Mouse (Mus musculus) layer of hippocampus, postnatal 36 days (tissue): ENCODE measurements at regions not wholly inside any gene's neighbourhood (a gene's known extent, or its start where the extent isn't known, plus 50 kb on each side); places are given as distances from the start of the nearest gene placed in this dataset.
A peak's percentile ranks its signal among the peaks of the same experiment; 100 is the strongest.
"Not testable (repeated sequence)": the region's sequence is repeated elsewhere in the genome, so short reads cannot be mapped to it uniquely, and the experiment has no call there.

Experiments
- DNase-seq, 2 experiments: peaks; one replicate each; pipeline ENCODE4 v3.0.0; 2022

DNA sequence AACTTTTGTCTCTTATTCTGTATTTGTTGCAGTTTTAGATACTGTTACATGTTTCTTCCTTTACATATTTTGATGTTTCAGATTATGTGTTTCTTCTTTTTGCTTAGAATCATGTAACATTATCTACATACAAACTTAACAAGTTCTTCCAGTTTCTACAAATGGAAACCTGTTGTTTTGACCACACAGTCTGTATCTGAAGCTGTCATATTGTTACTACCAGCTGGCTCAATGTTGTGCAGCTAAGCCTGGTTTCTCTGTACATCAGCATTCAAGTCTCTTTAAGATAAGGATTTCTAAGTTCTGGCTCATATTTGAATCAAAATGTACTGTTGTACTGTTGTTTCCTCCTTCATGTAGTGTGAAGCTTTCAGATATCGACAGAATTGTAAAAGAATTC is 65.4 kb upstream of the Vps41 start:
- DNase-seq, result no peak

DNA sequence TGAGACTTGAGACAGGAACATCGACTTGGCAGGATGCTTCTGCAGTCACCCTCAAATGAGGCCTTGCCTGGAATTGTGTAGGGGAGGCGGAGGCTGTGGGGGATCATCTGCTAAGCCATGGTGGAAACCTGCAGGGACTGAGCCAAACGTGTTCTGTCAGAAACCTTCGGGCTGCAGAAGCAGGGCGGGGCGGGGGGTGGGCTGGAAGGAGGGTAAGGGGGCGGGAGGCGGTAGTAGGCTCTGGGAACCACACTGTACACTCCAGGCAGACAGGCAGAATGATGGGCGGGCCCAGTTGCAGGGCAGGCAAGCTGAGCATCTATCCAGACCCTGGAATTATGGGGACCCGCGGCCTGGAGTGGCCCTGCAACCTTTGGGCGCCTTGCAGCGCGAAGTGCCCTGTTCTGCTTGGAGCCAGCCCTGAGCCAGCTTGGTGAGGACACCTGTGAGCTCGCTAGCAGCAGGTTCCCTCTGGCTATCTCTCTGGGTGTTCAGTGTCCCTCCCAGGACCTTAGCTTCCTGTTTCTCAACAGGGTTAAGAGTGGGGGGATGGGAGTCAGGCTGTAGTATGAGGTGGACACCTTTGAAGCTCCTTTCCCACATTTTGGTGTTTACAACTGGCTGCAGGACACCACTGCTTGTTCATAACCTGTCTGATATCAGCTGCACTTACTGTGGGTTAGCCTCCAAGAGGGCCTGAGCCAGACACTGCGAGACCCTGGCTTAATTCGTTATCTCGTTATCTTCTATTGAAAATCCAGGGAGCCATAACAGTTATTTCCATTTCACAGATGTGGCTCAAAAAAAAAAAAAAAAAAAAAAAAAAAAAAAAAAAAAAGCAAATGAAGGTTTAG is 102.1 kb upstream of the Vps41 start:
- no peak for DNase-seq

DNA sequence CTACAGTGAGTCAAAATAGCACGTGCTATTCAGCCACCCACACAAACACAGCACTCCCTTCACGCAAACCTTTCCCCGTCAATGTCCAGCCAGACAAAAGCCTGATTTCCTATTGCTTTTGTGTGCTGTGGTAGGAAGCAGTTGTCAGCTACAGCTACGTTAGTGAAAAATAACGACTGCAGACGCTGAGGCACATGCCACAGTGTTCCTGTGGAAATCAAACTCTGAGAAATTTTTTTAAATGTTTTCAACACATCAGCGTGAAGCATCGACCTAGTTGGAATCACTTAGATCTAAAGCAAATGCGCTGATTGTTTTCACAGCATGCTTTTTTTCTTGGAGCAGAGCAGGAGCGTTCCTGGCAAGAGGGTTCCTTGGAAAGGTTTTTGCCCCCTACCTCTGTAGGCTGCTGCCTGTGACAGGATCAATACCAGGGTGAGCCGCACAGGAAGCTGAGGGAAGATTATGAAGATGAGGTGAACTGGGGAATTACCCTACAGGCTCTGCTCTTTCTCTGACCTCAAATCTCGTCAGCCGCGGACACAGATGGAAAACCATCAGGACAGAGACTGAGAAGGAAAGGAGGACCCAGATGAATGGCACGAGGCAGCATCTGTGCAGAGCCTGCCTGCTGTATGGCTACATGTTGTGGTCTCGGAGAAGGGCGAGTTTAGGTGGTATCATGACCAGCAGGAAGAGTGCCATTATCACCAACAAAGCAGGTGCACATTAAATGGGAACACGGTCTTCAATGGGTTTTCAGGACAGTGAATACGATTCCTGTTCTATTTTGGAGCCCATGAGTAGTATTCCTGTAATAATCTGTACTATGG is 136.2 kb upstream of the Vps41 start:
- peak in 1 of 2 experiments; percentile 7 for DNase-seq

DNA sequence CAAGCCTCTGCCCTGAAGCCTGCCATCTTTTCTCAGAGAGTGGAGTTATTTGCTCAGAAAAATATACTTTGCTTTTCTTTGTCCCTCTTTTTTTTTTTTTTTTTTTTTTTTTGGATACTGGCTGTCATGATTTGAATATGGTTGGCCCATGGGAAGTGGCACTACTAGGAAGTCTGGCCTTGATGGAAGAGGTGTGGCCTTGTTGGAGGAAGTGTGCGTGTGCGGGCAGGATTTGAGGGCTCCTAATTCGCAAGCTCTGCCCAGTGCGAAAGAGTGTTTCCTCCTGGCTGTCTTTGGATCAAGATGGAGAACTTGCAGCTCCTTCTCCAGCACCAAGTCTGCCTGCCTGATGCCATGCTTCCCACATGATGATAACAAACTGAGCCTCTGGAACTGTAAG is 141.1 kb upstream of the Vps41 start:
- DNase-seq, result no peak

DNA sequence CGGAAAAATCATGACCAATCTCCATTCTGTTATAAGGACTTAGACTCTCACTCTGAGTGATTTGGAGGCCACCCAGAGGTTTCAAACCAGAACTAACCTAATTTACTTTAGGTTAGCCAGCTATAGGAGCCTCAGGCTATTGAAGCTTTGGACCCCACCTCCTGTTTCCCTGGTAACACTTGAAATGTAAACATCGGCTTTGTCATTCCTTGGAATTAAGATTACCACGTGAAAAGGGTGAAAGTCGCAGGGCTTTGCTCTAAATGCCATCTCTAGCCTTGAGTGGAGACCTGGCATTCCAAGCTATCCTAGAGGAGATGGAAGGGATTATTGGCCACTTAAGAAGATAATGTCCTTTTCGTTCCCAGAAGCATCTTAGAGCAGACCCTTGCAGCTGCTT is 141.5 kb upstream of the Vps41 start:
- no peak for DNase-seq

DNA sequence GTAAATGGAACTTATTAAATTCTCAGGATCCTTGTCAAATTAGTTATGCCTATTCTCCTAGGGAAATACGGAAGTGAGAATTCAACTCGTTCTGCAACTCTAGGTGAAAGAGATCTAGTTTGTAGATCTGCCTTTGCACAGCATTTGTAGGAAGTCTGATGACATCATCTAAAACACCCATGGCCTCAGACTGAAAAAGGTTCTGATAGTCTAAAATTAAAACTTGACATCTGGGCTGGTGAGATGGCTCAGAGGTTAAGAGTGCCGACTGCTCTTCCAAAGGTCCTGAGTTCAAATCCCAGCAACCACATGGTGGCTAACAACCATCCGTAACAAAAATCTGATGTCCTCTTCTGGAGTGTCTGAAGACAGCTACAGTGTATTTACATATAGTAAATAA is 144.5 kb upstream of the Pou6f2 start:
- DNase-seq, result not testable (repeated sequence)

DNA sequence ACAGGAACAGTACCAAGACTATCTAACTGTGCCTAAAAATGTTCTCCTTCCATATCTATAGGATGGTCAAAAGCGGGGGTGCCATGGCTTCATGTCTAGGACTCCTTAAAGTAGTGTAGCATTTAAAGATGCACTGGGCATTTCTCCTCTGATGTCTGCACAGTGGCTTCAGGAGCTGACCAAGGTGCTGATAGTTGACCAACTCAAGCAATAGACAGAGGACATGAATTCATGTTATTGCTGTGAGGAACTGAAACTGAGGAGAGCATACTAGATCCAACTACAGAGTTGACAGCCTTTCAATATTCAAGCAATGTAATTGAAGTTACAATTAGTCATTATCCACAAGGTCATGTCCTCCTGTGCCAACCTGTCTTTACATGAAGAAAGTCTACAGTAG is 133.0 kb upstream of the Pou6f2 start:
- DNase-seq, result no peak

DNA sequence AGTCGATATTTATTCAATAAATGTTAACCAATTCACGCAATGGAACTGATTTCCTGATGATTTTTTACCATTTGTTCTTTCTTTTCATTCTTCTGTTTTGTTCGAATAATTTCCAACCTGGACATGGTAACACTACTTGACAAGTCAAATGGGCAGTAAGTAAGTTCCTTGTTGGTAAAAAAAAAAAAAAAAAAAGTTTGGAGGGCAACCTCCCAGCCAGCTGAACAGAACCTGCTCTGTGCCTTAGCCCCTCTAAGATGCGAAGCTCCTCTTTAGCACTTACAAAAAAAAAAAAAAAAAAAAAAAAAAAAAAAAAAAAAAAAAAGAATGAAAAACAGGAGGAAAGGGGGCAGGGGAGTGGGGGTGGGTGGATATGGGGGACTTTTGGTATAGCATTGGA is 100.7 kb upstream of the Pou6f2 start:
- no peak for DNase-seq

DNA sequence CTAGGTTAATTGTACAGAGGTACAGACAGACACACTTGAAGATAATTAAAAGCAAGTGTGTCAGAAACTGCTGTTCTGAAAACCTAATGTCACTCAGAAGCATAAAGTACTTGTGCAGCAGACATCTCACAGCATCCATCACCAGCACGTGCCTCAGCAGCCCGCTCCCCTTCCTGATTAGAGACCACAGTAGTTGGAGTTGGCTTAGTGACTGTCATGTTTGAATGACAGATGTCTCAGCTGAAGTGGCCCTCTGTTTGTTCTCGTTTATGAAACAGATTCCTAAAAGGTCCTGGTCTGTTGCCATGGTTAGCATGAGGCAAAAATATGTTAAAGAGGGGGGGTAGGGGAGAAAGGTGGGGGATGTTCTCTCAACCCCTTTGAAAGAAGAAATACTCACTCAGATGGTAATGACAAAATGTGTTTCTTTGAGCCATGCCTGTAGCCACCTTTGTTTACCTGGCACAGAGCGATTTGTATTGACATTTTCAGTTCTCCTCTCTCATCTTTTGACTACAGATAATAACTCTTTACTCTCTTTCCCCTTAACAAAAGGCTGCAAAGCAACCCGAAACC is 100.2 kb upstream of the Pou6f2 start:
- DNase-seq, result no peak

DNA sequence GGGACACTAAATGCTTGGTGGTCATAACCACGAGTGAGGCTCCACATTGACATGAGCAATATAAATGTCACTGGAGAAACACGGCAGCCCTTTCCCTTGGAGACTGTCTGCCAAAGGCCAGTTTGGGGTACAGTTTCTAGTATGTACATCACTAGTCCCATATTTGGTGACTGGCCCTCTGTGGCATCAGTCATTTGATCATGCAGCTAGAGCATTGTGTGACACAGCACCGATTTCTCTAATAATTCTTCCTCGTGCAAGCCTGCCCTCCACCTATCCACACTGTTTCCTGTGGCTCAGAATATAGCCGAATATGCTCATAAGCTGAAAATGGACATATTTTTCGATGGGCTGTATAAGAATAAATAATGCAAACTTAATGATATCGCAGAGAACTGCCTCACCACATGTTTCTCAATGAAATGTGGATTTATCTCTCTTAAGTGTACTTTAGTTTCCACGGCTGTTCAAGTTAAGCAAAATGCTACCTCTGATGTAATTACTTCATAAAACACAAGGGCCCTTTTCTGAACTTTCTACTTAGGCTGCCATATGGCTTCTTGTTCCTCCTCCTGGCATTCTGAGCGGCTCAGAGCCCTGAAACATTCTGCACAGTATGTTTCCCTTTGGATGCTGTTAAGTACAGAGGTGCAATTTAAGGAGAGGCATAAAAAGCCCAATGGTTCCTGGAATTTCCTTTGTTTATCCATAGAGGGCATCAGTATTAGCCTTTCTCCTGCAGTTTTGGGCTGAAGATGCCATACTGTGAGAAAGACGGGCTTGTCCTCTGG is 97.7 kb upstream of the Pou6f2 start:
- DNase-seq, result no peak

DNA sequence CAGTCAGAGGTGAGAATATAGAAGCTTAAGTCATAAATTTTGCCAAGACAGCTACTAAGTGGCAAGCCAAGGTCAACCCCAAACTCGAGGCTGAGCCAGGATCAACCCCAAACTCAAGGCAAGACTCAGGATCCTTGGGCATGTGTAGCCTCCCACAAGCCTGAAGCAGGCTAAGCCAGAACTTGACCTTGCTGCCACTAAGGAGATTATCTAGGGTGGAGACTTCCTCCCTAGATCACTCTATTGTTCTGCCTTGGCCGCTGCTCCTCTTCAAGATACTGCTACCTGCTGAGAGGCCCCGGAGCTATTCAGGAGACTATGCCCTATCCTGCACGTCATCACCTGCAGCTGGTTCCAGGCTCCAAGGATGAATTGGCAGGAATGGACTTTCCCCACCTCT is 88.3 kb upstream of the Pou6f2 start:
- not testable (repeated sequence) for DNase-seq

DNA sequence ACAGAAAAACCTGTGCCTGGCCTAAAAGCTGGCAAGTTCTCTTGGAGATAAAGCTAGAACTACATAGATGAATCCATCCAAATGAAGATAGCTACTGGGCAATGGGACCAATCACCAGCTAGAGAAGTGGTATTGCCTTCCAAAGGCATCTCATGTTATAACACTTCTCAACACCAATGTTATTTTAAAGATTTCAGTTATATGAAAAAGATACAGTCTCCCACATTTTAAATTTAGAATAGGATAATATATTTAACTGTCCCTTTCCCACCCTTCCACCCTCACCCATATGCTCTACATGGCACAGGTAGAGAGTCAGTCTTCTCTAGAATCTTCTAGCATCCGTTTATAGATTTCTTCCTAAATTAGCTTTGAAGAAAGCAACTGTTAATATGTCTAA is 87.6 kb upstream of the Pou6f2 start:
- no peak for DNase-seq

DNA sequence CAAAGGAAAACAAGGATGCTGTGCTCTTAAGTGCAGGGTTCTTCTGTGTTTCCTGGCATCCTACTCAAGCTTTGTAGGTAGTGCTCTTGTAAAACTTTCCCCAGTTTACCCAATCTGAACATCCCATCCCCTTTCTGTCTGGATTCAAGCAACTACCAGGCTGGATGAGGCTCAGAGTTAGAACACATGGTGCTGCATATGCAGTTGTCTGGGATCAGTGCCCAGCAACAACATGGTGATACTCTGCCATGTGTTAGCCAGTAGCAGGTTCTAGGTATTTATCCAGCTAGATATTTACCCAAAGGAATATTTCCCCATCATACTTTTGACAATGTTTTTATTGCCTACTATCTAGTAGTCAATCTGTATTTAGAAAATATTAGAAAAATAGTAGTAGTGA is 78.8 kb upstream of the Pou6f2 start:
- DNase-seq, result peak; percentile 34 to 47

DNA sequence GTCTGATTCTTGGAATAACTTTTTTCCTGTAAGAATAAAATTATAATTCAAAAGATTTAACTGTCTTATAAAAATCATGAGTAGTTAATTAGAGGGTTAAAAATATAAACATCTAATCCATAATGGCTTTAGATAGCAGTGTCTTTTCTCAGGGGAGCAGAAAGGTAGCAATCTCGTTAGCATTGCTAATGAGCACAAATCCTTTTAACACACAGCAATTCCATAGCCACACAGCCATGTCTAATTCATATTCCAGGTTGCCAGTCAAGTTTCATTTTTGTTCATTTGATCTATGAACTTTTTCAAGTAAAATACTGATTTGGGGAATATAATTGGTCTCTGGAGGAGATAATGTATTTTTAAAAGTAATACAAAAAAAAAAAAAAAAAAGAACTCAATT is 74.0 kb upstream of the Pou6f2 start:
- no peak for DNase-seq

DNA sequence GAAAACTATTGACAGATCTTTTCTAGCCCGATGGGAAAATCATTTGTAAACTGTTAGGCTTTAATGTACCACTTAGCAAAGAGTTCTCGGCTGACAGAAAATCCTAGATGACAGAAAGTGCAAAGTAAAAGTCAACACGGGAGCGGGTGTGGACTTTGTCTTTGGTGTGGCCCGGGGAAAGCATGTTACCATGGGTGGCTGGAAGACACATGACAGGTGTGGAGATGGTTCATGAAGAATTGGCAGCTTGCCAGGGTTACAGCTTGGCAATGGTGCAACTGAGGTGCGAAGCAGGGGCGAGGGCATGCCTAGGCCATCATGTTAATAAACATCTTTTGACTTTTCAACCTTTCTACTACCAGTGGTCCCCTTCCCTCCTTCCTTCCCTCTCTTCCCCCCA is 68.4 kb upstream of the Pou6f2 start:
- no peak for DNase-seq

DNA sequence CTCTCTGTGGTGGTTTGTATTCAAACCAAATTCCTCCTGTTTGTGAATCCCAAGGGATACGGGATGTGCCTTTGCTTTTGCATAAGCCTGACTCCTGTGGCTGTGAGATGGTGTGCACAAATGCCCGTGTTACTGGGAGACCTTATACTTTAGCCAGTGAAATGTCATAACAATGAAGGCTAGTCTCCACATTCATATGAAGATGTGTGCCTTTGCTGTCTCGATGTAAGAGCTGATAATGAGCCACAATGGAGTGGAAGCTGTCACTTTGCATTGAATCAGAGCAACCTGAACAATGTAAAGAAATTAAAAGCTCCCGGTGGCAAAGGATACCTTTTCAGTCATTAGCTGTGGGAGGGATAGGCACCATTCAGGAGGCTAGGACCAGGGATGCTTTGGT is 64.7 kb upstream of the Pou6f2 start:
- DNase-seq, result no peak

DNA sequence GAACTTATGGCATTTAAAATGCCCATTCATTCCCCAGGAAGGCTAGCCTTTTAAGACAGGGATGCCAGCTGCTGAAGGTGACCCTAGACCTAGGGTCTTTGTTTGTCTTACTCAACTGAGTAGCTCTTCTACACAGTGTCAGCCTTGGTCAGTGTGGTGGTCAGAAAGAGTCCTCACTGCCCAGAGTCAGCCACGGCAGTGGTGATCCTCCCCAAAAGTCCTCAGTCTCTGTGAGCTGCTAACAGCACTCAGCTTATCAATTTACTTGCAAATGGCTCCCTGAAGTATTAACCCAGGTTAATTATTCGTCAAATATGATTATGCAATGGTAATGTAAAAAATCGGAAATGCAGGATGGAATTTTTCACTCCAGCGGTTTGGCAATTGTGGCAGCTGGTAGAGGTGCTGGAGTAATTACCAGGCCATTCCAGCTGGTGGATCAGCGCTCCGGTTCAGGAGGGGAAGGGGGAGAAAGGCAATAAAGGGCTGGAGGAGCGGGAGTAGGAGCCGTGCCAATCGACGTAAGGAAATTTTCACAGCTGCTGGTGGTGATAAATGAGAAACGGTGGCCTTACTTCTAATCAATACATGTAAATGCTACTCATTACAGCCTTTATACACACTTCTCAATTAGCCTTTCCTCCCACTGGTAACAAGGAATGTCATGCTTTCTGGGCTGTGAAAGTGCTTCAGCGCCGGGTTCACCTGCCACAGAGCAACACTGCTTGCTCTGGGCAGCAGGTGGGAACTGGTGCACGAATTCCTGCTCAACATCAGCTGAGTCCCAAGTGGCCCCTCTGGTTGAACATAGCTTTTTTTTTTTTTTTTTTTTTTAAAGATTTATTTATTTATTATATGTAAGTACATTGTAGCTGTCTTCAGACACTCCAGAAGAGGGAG is 60.1 kb upstream of the Pou6f2 start:
- no peak for DNase-seq
